Mouse (Mus musculus) limb, embryonic 14.5 days (tissue): ENCODE data around the gene Atf3. TPM values are rescaled to one million over a fixed set of nuclear protein-coding genes. Genes with fewer than 3 reads are reported as not detected.

ENCODE experiments used
- ATAC-seq: fragments of 200-750 bp; cut with Nextera tagmentation; 2 replicates; pipeline ENCODE4 v1.8.0; 2017; ENCODE audit warnings: low read depth, moderate number of reproducible peaks, moderate TSS enrichment; ENCODE audit not compliant: low FRiP score
- DNase-seq: peaks from one replicate; pipeline ENCODE4 v3.0.0-alpha.2; 2015; ENCODE audit warnings: low spot score
- H3K27ac ChIP-seq: fragments of 300-500 bp; sonication (generic); replicated peaks from 2 replicates; pipeline ENCODE4 v1.5.1; 2014; ENCODE audit warnings: low read depth, mild to moderate bottlenecking, low read length, moderate library complexity, mixed read lengths
- H3K27me3 ChIP-seq: fragments of 300-500 bp; sonication (generic); 2 replicates; pipeline ENCODE4 v1.6.1; 2014; ENCODE audit warnings: low read length, mixed read lengths; ENCODE audit not compliant: control insufficient read depth, insufficient read depth
- H3K36me3 ChIP-seq: fragments of 300-500 bp; sonication (generic); 2 replicates; pipeline ENCODE4 v1.6.1; 2014; ENCODE audit warnings: mild to moderate bottlenecking, low read length, moderate library complexity, mixed read lengths; ENCODE audit not compliant: control insufficient read depth, insufficient read depth
- H3K4me1 ChIP-seq: fragments of 300-500 bp; sonication (generic); 2 replicates; pipeline ENCODE4 v1.6.1; 2014; ENCODE audit warnings: antibody characterized with exemption, low read length, mixed read lengths; ENCODE audit not compliant: control insufficient read depth, insufficient read depth
- H3K4me2 ChIP-seq: fragments of 300-500 bp; sonication (generic); replicated peaks from 2 replicates; pipeline ENCODE4 v1.6.1; 2014; ENCODE audit warnings: low read depth, mild to moderate bottlenecking, low read length, moderate library complexity; ENCODE audit not compliant: severe bottlenecking
- H3K4me3 ChIP-seq: fragments of 300-500 bp; sonication (generic); replicated peaks from 2 replicates; pipeline ENCODE4 v1.5.1; 2014; ENCODE audit warnings: low read length
- H3K9ac ChIP-seq: fragments of 300-500 bp; sonication (generic); 2 replicates; pipeline ENCODE4 v1.6.1; 2014; ENCODE audit warnings: mild to moderate bottlenecking, low read depth, low read length, moderate library complexity; ENCODE audit not compliant: severe bottlenecking
- H3K9me3 ChIP-seq: fragments of 300-500 bp; sonication (generic); 2 replicates; pipeline ENCODE4 v1.6.1; 2016; ENCODE audit warnings: low read length; ENCODE audit not compliant: control insufficient read depth
- POLR2A ChIP-seq: fragments of 200-500 bp; IDR thresholded peaks from 2 replicates; pipeline ENCODE4 v1.8.0; 2012; ENCODE audit warnings: inconsistent platforms, mild to moderate bottlenecking, moderate library complexity, borderline replicate concordance; ENCODE audit not compliant: insufficient read depth, insufficient read length; ENCODE audit errors: extremely low read depth
- WGBS: fragments of 180-500 bp; shearing (Covaris S2); extraction: QIAGEN DNeasy Blood & Tissue Kit; methylation state at CpG from one replicate; pipeline ENCODE4 v1.1.7; 2014; 5-methylcytosine and 5-hydroxymethylcytosine counted together
- polyA plus RNA-seq, 2 experiments: library from polyadenylated mRNA; depleted of rRNA in 1 of 2; stranded (reverse) in 1 of 2; unstranded in 1 of 2; fragments of >200 nt; fragmentation: Nextera tagmentation in 1 of 2; extraction: Ambion mirVana in 1 of 2; gene quantifications; 2 replicates each; pipeline versions ENCODE4 v1.2.1 to v1.2.3; 2012 to 2014

The Atf3 gene
- polyA plus RNA-seq, 2 experiments: 5.0 to 5.9 TPM

GRCm38 (mm10) chr1:191230355-191230931, 12.6 kb upstream of the Atf3 start:
- no peak for ATAC-seq
- no peak overlapping the region for H3K4me2 ChIP-seq
- WGBS: 71% methylated on average over 6 of the region's 6 CpGs
- DNase-seq: no peak
- no peaks in the 10 kb centered on the region for H3K9me3 ChIP-seq
- H3K9ac ChIP-seq: no peak overlapping the region
- no peak for TF ChIP-seq POLR2A
- no peak overlapping the region for H3K4me3 ChIP-seq
- no peaks in the 10 kb centered on the region for H3K36me3 ChIP-seq
- peaks cover under 1% of the 10 kb centered on the region for H3K4me1 ChIP-seq
- H3K27me3 ChIP-seq: no peaks in the 10 kb centered on the region
- H3K27ac ChIP-seq: no peak overlapping the region

- no peaks in the 10 kb centered on the region for H3K36me3 ChIP-seq
- H3K27ac ChIP-seq: no peak overlapping the region
- no peak for ATAC-seq
- no peaks in the 10 kb centered on the region for H3K9me3 ChIP-seq
- no peak for DNase-seq
- H3K4me1 ChIP-seq: peaks cover 11% of the 10 kb centered on the region
- H3K4me2 ChIP-seq: no peak overlapping the region
- no peak overlapping the region for H3K9ac ChIP-seq
- H3K27me3 ChIP-seq: no peaks in the 10 kb centered on the region
- H3K4me3 ChIP-seq: no peak overlapping the region
- WGBS: 85% methylated on average over 2 of the region's 2 CpGs
- TF ChIP-seq POLR2A: no peak
These were observed 8.7 kb upstream of the Atf3 start for GRCm38 (mm10) chr1:191226570-191226969.

- no peaks in the 10 kb centered on the region for H3K36me3 ChIP-seq
These were observed 7.9 kb upstream of the Atf3 start for GRCm38 (mm10) chr1:191225771-191226170.

GRCm38 (mm10) chr1:191224981-191225703, 7.3 kb upstream of the Atf3 start:
- DNase-seq (no peak), ATAC-seq (no peak)
- H3K36me3 ChIP-seq: no peaks in the 10 kb centered on the region
- H3K4me1 ChIP-seq: peaks cover 11% of the 10 kb centered on the region
- H3K27ac ChIP-seq: peak overlapping the region; percentile 58; the same call in 1 of the 2 replicates
- peak overlapping the region; percentile 81 for H3K9ac ChIP-seq
- H3K4me2 ChIP-seq: peak overlapping the region; percentile 96
- H3K9me3 ChIP-seq: no peaks in the 10 kb centered on the region
- WGBS: 51% methylated on average over 9 of the region's 9 CpGs
- TF ChIP-seq POLR2A: no peak
- peak overlapping the region; percentile 80 for H3K4me3 ChIP-seq
- H3K27me3 ChIP-seq: no peaks in the 10 kb centered on the region

More at GRCm38 (mm10) chr1:191225771-191226170, 7.9 kb upstream of the Atf3 start:
- Histone ChIP-seq H3K4me3 (no peak overlapping the region), H3K4me1 (peaks cover 11% of the 10 kb centered on the region), H3K9me3 (no peaks in the 10 kb centered on the region), H3K9ac (no peak overlapping the region), H3K27me3 (no peaks in the 10 kb centered on the region), H3K4me2 (no peak overlapping the region), H3K27ac (no peak overlapping the region)
- no peak for TF ChIP-seq POLR2A
- WGBS: 91% methylated on average over 2 of the region's 2 CpGs
- ATAC-seq (no peak), DNase-seq (no peak)

- no peaks in the 10 kb centered on the region for H3K36me3 ChIP-seq
- H3K27me3 ChIP-seq: no peaks in the 10 kb centered on the region
- H3K4me2 ChIP-seq: peak overlapping the region; percentile 96
- 1% methylated on average over 57 of the region's 57 CpGs for WGBS
- DNase-seq: peak; percentile 93
- H3K9me3 ChIP-seq: no peaks in the 10 kb centered on the region
- H3K9ac ChIP-seq: peak overlapping the region; percentile 81
- H3K4me3 ChIP-seq: peak overlapping the region; percentile 80
- TF ChIP-seq POLR2A: 0 out of 2 replicates have a peak, but pooled peaks have one; percentile 54
- H3K4me1 ChIP-seq: peaks cover 11% of the 10 kb centered on the region
- ATAC-seq: peak; percentile 92
- H3K27ac ChIP-seq: peak overlapping the region; percentile 58
These were observed 6.6 kb upstream of the Atf3 start for GRCm38 (mm10) chr1:191224302-191224980.
